Mouse (Mus musculus): ENCODE measurements around the gene Grin2d.

DNA sequence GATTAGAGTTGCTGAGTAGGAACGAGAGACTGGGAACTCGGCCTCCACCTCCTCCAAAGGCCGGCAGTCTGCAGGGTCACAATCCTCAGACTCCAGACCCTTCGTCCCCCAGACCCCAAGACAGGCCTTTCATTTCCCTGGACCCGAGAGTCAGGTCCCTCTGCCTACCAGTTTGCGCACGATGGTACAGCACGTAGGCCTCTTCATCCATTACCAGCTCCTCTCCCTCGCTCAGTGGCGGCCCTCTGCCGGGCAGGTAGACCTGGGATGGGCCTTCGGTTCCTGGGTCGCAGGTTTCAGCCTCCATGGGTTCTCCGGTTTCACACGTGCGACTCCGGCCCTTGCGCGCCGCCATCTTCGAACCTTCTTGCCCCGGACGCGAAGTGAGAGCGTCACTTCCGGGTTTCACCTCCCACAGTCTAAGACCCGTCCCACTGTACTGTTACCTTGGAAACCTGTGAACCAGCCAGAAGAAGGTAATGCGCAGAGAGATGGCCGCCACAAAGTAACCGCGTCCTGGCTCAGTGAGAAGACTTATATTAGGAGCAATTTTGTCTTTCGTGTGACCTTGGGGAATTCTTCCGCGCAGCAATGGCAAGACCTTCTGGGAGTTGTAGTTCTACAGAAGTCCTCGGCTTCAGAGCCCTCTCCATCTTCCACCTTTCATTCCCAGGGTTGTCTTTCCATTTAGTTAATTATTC lies 47.6 kb downstream of the Grin2d start, which contains the start of gene Grwd1:
- TF ChIP-seq GABPA (IDR thresholded peaks at IDR 0.05; ENCODE audit: insufficient replicate concordance, low read depth, low read length) (no peak), POLR2A (IDR thresholded peaks at IDR 0.05; ENCODE audit: low read depth, low read length) (peak; percentile 91), NRF1 (IDR thresholded peaks at IDR 0.05; ENCODE audit: low read depth, low read length) (peak; percentile 68), CTCF (conservative IDR thresholded peaks at IDR 0.05 in 1 of 2, IDR thresholded peaks at IDR 0.05 in 1 of 2; ENCODE audit: low read depth in 2 of 2, low read length in 2 of 2) (no peak), MAFK (IDR thresholded peaks at IDR 0.05; ENCODE audit: insufficient replicate concordance, low read length) (no peak), USF2 (conservative IDR thresholded peaks at IDR 0.05; ENCODE audit: low read depth, low read length) (no peak), ZKSCAN1 (IDR thresholded peaks at IDR 0.05; ENCODE audit: borderline replicate concordance, low read depth, low read length) (no peak), EP300 (IDR thresholded peaks at IDR 0.05; ENCODE audit: low read length) (no peak), SIN3A (IDR thresholded peaks at IDR 0.05; ENCODE audit: low read length) (peak; percentile 97; the same call in 1 of the 2 replicates), POLR2AphosphoS2 (IDR thresholded peaks at IDR 0.05; ENCODE audit: low read depth, low read length) (no peak; the same call in 1 of the 2 replicates)

All from CH12.LX (cell line).